Mouse (Mus musculus) lung, embryonic 14.5 days (tissue): ENCODE results near the gene Tubgcp2. TPM values are rescaled to one million over a fixed set of nuclear protein-coding genes. Genes with fewer than 3 reads are reported as not detected.

Experiments
- ATAC-seq: fragments of 200-750 bp; cut with Nextera tagmentation; 2 replicates; pipeline ENCODE4 v1.8.0; 2017; ENCODE audit warnings: mild to moderate bottlenecking, moderate TSS enrichment, moderate library complexity; ENCODE audit not compliant: insufficient read depth
- DNase-seq: peaks from one replicate; pipeline ENCODE4 v3.0.0-alpha.2; 2015
- H3K27ac ChIP-seq: fragments of 300-500 bp; sonication (generic); 2 replicates; pipeline ENCODE4 v1.5.1; 2014; ENCODE audit warnings: low read depth, mild to moderate bottlenecking, moderate library complexity
- H3K27me3 ChIP-seq: fragments of 300-500 bp; sonication (generic); 2 replicates; pipeline ENCODE4 v1.6.1; 2014; ENCODE audit warnings: low read length, control low read depth; ENCODE audit not compliant: insufficient read depth
- H3K36me3 ChIP-seq: fragments of 300-500 bp; sonication (generic); 2 replicates; pipeline ENCODE4 v1.6.1; 2014; ENCODE audit warnings: control low read depth; ENCODE audit not compliant: insufficient read depth
- H3K4me1 ChIP-seq: fragments of 300-500 bp; sonication (generic); 2 replicates; pipeline ENCODE4 v1.6.1; 2014; ENCODE audit warnings: antibody characterized with exemption, control low read depth; ENCODE audit not compliant: insufficient read depth
- H3K4me2 ChIP-seq: fragments of 300-500 bp; sonication (generic); 2 replicates; pipeline ENCODE4 v1.6.1; 2014; ENCODE audit warnings: mild to moderate bottlenecking
- H3K4me3 ChIP-seq: fragments of 300-500 bp; sonication (generic); 2 replicates; pipeline ENCODE4 v1.5.1; 2014; ENCODE audit warnings: low read depth, low read length
- H3K9ac ChIP-seq: fragments of 300-500 bp; sonication (generic); 2 replicates; pipeline ENCODE4 v1.6.1; 2014
- H3K9me3 ChIP-seq: fragments of 300-500 bp; sonication (generic); 2 replicates; pipeline ENCODE4 v1.6.1; 2016; ENCODE audit warnings: low read depth, low read length, control low read depth
- CTCF ChIP-seq: IDR thresholded peaks from 2 replicates; pipeline ENCODE4 v1.5.1; 2016; ENCODE audit warnings: antibody characterized with exemption, low read depth
- WGBS: fragments of 180-500 bp; shearing (Covaris S2); extraction: QIAGEN DNeasy Blood & Tissue Kit; methylation state at CpG from one replicate; pipeline ENCODE4 v1.1.7; 2014; 5-methylcytosine and 5-hydroxymethylcytosine counted together
- polyA plus RNA-seq: library from polyadenylated mRNA; unstranded; fragments of >200 nt; fragmentation: Nextera tagmentation; extraction: Ambion mirVana; gene quantifications from 2 replicates; pipeline ENCODE4 v1.2.1, GENCODE M21; 2014

The Tubgcp2 gene
- polyA plus RNA-seq, 1 experiment from 2014 or later: 63.0 TPM

DNA sequence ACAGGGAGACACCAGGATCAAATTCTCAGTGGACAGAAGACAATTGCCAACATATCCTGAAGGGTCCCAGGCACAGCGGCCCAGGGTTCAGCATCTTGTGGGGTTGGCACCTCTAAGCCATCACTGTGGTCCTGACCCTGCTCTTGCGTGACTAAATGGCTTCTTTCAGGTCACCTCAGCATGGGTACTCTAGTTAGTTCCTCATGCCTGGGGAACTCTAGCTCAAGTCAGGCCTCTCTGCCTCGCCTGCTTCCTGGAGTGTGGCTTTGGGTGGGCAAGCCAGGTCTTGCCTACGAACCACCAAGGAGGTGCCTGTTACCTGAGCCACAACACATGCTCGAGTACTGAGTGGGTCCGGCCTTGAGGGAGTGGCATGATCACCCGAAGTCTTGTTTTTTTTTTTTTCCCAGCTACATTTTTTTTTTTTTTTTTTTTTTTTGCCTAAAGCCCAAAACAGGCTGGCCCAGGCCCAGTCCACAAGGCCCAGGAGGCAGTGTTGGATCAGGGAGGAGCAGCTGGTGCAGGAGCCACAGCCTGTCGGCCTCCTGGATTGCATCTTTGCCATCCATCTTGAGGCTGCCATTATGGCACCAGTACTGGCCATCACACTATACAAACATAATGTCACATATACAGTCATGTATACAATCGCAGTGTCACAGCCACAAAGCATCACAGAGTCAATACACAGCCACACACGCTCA lies 66.1 kb downstream of the Tubgcp2 start:
- H3K4me3 ChIP-seq: no peak overlapping the region
- DNase-seq: no peak
- no peak overlapping the region for H3K4me2 ChIP-seq
- H3K36me3 ChIP-seq: no peaks in the 10 kb centered on the region
- H3K9me3 ChIP-seq: no peaks in the 10 kb centered on the region
- H3K4me1 ChIP-seq: no peaks in the 10 kb centered on the region
- 77% methylated on average over 10 of the region's 10 CpGs for WGBS
- no peak overlapping the region for H3K27ac ChIP-seq
- ATAC-seq: no peak
- no peaks in the 10 kb centered on the region for H3K27me3 ChIP-seq
- TF ChIP-seq CTCF: no peak
- no peak overlapping the region for H3K9ac ChIP-seq

DNA sequence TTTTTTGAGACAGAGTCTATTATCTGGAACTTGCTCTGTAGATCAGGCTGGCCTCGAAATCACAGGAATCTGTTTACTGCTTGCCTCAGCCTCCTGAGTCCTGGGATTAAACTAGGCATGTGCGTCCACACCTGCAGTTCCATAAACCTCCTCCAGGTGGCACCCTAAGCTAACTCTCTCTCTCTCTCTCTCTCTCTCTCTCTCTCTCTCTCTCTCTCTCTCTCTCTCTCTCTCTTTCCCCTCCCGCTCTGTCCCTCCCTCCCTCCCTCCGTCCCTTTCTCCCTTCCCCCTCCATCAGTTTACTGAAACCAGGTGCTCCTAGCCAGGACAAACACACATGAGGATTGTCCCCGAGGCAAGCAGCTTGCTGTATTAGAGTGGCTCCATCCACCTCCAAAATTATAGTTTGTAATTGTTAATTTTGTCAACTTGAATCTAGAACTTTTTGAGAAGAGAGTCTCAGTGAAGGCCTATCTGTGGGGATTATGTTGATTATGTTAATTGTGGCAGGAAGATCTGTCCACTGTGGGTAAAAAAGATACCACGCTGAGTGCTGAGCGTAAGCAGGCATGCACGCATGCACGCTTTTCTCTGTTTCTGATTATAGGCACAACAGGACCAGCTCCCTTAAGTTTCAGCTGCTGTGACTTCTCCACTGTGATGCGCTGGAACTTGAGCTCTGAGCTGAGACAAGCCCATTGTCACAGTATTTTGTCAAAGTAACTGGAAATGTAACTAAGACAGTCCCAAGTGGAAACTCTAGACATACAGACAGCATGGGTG lies 66.9 kb downstream of the Tubgcp2 start:
- no peaks in the 10 kb centered on the region for H3K27me3 ChIP-seq
- TF ChIP-seq CTCF: peak; percentile 90
- no peaks in the 10 kb centered on the region for H3K36me3 ChIP-seq
- DNase-seq (peak; percentile 90), ATAC-seq (0 out of 2 replicates have a peak, but pooled peaks have one; percentile 42)
- H3K4me1 ChIP-seq: no peaks in the 10 kb centered on the region
- no peak overlapping the region for H3K9ac ChIP-seq
- H3K4me2 ChIP-seq: no peak overlapping the region
- no peak overlapping the region for H3K27ac ChIP-seq
- no peaks in the 10 kb centered on the region for H3K9me3 ChIP-seq
- 45% methylated on average over 9 of the region's 10 CpGs for WGBS
- H3K4me3 ChIP-seq: no peak overlapping the region

DNA sequence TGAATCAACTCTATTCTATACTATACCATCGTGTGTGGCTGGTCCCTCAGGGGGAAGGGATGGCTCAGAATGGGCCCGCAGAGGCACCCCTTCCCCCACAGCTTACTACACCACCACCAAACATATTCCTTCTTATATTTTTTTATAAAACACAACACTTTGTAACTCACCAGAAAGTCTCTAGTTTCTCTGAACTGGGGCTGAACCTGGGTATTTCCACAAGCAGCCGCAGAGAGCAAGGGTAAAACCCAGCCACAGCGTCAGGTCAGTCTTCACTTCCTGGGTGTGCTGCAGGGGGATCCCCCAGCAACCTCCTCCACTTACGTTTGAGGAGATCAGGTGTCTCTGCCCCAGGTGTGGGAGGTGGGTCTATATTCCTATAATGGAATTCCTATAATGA lies 68.0 kb downstream of the Tubgcp2 start:
- Histone ChIP-seq H3K4me3 (no peak overlapping the region), H3K9ac (no peak overlapping the region), H3K36me3 (no peaks in the 10 kb centered on the region), H3K27me3 (no peaks in the 10 kb centered on the region), H3K27ac (no peak overlapping the region), H3K4me2 (no peak overlapping the region), H3K4me1 (no peaks in the 10 kb centered on the region), H3K9me3 (no peaks in the 10 kb centered on the region)
- ATAC-seq (no peak), DNase-seq (no peak)
- WGBS: 49% methylated on average over 5 of the region's 5 CpGs
- no peak for TF ChIP-seq CTCF

DNA sequence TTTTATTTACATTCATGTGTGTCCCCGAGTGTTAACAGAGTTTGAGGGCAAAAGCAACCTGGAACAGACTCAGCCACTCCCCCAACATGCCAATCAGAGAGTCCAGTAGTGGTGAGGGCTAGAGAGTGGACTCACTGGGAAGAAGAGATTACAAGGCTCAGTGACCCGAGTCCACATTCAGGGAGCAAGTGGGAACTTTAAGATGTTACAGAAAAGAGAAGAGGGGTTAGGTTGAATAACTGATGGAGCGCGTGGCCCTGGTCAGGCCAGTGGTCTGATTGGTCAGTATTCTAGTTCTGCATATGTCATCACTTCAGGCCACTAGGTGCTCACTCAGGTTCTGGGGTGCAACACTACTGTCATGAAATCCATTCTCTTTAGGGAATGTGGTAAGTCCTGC lies 69.3 kb downstream of the Tubgcp2 start:
- WGBS: 23% methylated on average over 4 of the region's 4 CpGs
- TF ChIP-seq CTCF: no peak
- Histone ChIP-seq H3K9me3 (no peaks in the 10 kb centered on the region), H3K9ac (no peak overlapping the region), H3K4me2 (no peak overlapping the region), H3K4me3 (no peak overlapping the region), H3K27ac (no peak overlapping the region), H3K4me1 (no peaks in the 10 kb centered on the region), H3K36me3 (no peaks in the 10 kb centered on the region), H3K27me3 (no peaks in the 10 kb centered on the region)
- ATAC-seq (no peak), DNase-seq (no peak)

DNA sequence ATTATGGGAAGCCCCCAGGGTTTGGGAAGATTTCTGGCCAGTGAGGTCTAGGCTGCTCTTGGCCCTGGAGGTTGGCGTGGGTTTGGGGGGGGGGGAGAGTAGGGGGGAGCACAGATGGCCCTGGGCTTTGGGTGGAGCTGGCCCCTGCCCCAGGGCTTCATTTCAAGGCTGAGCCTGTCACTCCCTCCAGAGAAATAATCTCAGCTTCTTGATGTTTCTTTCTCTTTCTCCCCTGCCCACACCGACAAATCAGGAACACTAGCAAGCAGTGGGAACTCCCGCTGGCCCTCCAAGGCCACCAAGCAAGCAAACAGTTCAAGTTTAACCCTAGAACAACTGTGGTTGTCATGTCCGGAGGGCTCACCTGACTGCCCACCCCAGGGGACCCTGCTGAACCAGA lies 72.7 kb downstream of the Tubgcp2 start:
- 41% methylated on average over 4 of the region's 4 CpGs for WGBS
- TF ChIP-seq CTCF: no peak
- Histone ChIP-seq H3K4me1 (no peaks in the 10 kb centered on the region), H3K36me3 (no peaks in the 10 kb centered on the region), H3K27ac (no peak overlapping the region), H3K9me3 (no peaks in the 10 kb centered on the region), H3K4me2 (no peak overlapping the region), H3K9ac (no peak overlapping the region), H3K27me3 (no peaks in the 10 kb centered on the region), H3K4me3 (no peak overlapping the region)
- DNase-seq (no peak), ATAC-seq (no peak)

DNA sequence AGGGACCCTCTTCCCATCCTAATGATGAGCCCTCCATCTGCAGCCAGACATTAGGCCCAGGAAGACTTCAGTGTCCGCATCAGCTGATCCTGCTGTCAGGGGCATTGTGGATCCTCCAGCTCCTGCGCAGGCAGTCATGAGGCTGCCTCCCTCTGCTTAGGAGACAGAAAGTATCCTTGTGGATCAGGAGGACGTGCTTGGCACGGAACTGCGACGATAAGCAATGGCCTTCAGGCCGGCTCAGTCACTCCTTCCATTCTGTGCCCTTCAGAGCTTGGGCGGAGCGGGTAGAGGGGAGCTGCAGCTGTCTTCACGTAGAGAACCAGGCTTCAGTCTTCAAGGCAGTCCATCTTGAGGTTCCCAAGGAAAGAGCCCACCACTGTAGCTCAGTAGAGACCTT lies 75.3 kb downstream of the Tubgcp2 start:
- WGBS: 86% methylated on average over 10 of the region's 10 CpGs
- Histone ChIP-seq H3K9me3 (no peaks in the 10 kb centered on the region), H3K27me3 (no peaks in the 10 kb centered on the region), H3K27ac (no peak overlapping the region), H3K4me3 (no peak overlapping the region), H3K4me2 (no peak overlapping the region), H3K4me1 (no peaks in the 10 kb centered on the region), H3K9ac (no peak overlapping the region), H3K36me3 (no peaks in the 10 kb centered on the region)
- TF ChIP-seq CTCF: no peak
- no peak for DNase-seq
- ATAC-seq: no peak

DNA sequence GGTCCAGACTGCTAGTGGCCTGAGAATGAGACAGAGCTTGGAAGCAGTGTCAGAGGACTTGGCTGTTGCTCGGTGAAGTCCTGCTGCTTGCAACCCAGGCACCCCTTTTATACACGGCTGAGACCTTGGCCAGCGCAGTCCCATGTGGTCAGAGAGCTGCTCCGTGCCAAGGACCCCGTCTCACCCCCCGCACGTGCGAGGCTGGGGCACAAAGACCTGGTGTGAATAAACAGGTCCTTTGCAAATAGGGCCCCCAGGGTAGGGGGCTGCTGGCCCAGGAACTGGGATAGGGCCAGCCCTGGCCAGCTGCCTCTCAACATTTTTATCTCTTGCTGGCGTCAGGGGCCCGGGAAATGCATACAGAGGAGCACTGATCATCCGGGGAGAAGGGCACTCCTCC lies 78.5 kb downstream of the Tubgcp2 start:
- H3K9ac ChIP-seq: peak overlapping the region; percentile 6; the same call in 1 of the 2 replicates
- H3K4me3 ChIP-seq: no peak overlapping the region
- no peak for DNase-seq
- 14% methylated on average over 11 of the region's 11 CpGs for WGBS
- no peaks in the 10 kb centered on the region for H3K36me3 ChIP-seq
- no peaks in the 10 kb centered on the region for H3K9me3 ChIP-seq
- no peak for TF ChIP-seq CTCF
- peak; percentile 33; the same call in 1 of the 2 replicates for ATAC-seq
- H3K4me1 ChIP-seq: no peaks in the 10 kb centered on the region
- no peak overlapping the region for H3K27ac ChIP-seq
- no peak overlapping the region for H3K4me2 ChIP-seq
- H3K27me3 ChIP-seq: no peaks in the 10 kb centered on the region
